Mouse (Mus musculus): Measurements from ENCODE around the gene Ephx3. TPM values are rescaled to one million over a fixed set of nuclear protein-coding genes. Genes with fewer than 3 reads are reported as not detected.

Ephx3 gene
- polyA plus RNA-seq, 1 experiment: 1.1 TPM

GRCm38 (mm10) chr17:32173166-32173565 lies 16.2 kb downstream of the Ephx3 start:
- TF ChIP-seq POLR2A (IDR thresholded peaks at IDR 0.05; ENCODE audit: low read depth, low read length): no peak
- no peak for TF ChIP-seq CTCF (IDR thresholded peaks at IDR 0.05; ENCODE audit: extremely low read depth, insufficient read depth, insufficient read length, insufficient replicate concordance)
- WGBS: 84% methylated on average over 7 of the region's 7 CpGs
- H3K27ac ChIP-seq (ENCODE audit: insufficient read depth, low read length): no peak overlapping the region
- H3K4me3 ChIP-seq (ENCODE audit: extremely low read depth, insufficient read depth, insufficient read length): no peak overlapping the region
- no peak for DNase-seq (ENCODE audit: low read depth in 1 of 2, low spot score in 2 of 2)
- no peaks in the 10 kb centered on the region for H3K36me3 ChIP-seq (ENCODE audit: control insufficient read depth, insufficient read depth, low read length)
- H3K4me1 ChIP-seq (ENCODE audit: control insufficient read depth, insufficient read depth, insufficient read length): no peaks in the 10 kb centered on the region; the same call in 1 of the 2 replicates
- no peaks in the 10 kb centered on the region for H3K27me3 ChIP-seq (ENCODE audit: control insufficient read depth, insufficient read depth, low read length)

GRCm38 (mm10) chr17:32172485-32172884 lies 16.9 kb downstream of the Ephx3 start:
- Histone ChIP-seq H3K27me3 (ENCODE audit: control insufficient read depth, insufficient read depth, low read length) (no peaks in the 10 kb centered on the region), H3K36me3 (ENCODE audit: control insufficient read depth, insufficient read depth, low read length) (no peaks in the 10 kb centered on the region), H3K27ac (ENCODE audit: insufficient read depth, low read length) (no peak overlapping the region), H3K4me1 (ENCODE audit: control insufficient read depth, insufficient read depth, insufficient read length) (no peaks in the 10 kb centered on the region; the same call in 1 of the 2 replicates), H3K4me3 (ENCODE audit: extremely low read depth, insufficient read depth, insufficient read length) (no peak overlapping the region)
- no peak for DNase-seq (ENCODE audit: low read depth in 1 of 2, low spot score in 2 of 2)
- WGBS: 69% methylated on average over 2 of the region's 2 CpGs
- TF ChIP-seq CTCF (IDR thresholded peaks at IDR 0.05; ENCODE audit: extremely low read depth, insufficient read depth, insufficient read length, insufficient replicate concordance) (no peak), POLR2A (IDR thresholded peaks at IDR 0.05; ENCODE audit: low read depth, low read length) (no peak)

GRCm38 (mm10) chr17:32169518-32170225 lies 19.7 kb downstream of the Ephx3 start:
- H3K27me3 ChIP-seq (ENCODE audit: control insufficient read depth, insufficient read depth, low read length): peaks cover 8% of the 10 kb centered on the region
- H3K4me1 ChIP-seq (ENCODE audit: control insufficient read depth, insufficient read depth, insufficient read length): peaks cover 6% of the 10 kb centered on the region
- no peaks in the 10 kb centered on the region for H3K36me3 ChIP-seq (ENCODE audit: control insufficient read depth, insufficient read depth, low read length)
- WGBS: 34% methylated on average over 4 of the region's 4 CpGs
- no peak overlapping the region for H3K27ac ChIP-seq (ENCODE audit: insufficient read depth, low read length)
- H3K4me3 ChIP-seq (ENCODE audit: extremely low read depth, insufficient read depth, insufficient read length): no peak overlapping the region
- no peak for DNase-seq (ENCODE audit: low read depth in 1 of 2, low spot score in 2 of 2)
- TF ChIP-seq CTCF (IDR thresholded peaks at IDR 0.05; ENCODE audit: extremely low read depth, insufficient read depth, insufficient read length, insufficient replicate concordance): no peak
- TF ChIP-seq POLR2A (IDR thresholded peaks at IDR 0.05; ENCODE audit: low read depth, low read length): no peak

GRCm38 (mm10) chr17:32166687-32167086 lies 22.7 kb downstream of the Ephx3 start, which contains the start of gene Notch3:
Notch3 (minus strand) TSS chr17:32166852.
- WGBS: 7% methylated on average over 32 of the region's 39 CpGs
- no peak for TF ChIP-seq CTCF (IDR thresholded peaks at IDR 0.05; ENCODE audit: extremely low read depth, insufficient read depth, insufficient read length, insufficient replicate concordance)
- no peak for TF ChIP-seq POLR2A (IDR thresholded peaks at IDR 0.05; ENCODE audit: low read depth, low read length)
- Histone ChIP-seq H3K36me3 (ENCODE audit: control insufficient read depth, insufficient read depth, low read length) (no peaks in the 10 kb centered on the region), H3K27ac (ENCODE audit: insufficient read depth, low read length) (0 out of 2 replicates have a peak within 1 kb of the TSS, but pooled peaks have one; percentile 1), H3K4me3 (ENCODE audit: extremely low read depth, insufficient read depth, insufficient read length) (peak within 1 kb of the TSS; percentile 42), H3K4me1 (ENCODE audit: control insufficient read depth, insufficient read depth, insufficient read length) (peaks cover 17% of the 10 kb centered on the region), H3K27me3 (ENCODE audit: control insufficient read depth, insufficient read depth, low read length) (peaks cover 17% of the 10 kb centered on the region)
- no peak for DNase-seq (ENCODE audit: low read depth in 1 of 2, low spot score in 2 of 2)

DNA sequence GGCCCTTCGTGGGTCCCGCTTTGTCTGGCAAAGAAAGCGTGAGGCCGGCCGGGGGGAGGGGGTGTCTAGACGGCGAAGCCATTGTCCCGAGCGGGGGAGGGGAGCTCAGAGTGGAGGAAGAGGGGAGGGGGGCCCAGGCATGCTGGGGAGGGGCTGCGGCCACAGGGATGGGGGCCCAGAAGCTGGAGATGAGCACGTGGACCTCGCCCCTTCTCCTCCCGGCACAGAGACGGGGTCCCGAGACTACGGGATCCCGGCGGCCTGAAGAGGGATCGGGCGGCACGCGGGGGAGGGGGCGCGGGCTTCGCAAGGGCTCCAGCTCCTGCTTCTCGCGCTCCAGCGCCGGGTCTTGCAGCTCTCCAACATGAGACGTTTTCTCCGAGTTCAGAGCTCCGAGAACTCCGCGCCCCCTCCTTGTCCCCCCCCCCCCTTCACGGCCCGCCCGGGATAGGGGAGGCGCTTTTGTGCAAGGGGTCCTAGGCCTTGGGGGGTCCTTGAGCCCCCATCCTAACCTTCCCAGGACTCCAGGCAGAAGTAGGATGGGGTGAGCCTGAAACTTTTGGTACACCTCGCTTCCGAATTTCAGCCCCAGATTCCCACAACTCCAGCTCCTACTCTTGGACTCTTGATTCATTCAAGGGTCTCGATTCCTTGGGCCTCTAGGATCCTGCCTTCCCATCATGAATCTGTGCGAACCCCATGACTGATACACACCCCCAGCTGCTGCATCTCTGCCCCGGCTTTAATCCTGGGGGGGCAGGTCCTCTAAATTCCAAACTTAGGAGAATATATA lies 23.4 kb downstream of the Ephx3 start:
- 0 out of 2 replicates have a peak overlapping the region, but pooled peaks have one; percentile 1 for H3K27ac ChIP-seq (ENCODE audit: insufficient read depth, low read length)
- H3K4me1 ChIP-seq (ENCODE audit: control insufficient read depth, insufficient read depth, insufficient read length): peaks cover 17% of the 10 kb centered on the region
- H3K27me3 ChIP-seq (ENCODE audit: control insufficient read depth, insufficient read depth, low read length): peaks cover 17% of the 10 kb centered on the region
- H3K36me3 ChIP-seq (ENCODE audit: control insufficient read depth, insufficient read depth, low read length): no peaks in the 10 kb centered on the region
- peak overlapping the region; percentile 42 for H3K4me3 ChIP-seq (ENCODE audit: extremely low read depth, insufficient read depth, insufficient read length)
- TF ChIP-seq CTCF (IDR thresholded peaks at IDR 0.05; ENCODE audit: extremely low read depth, insufficient read depth, insufficient read length, insufficient replicate concordance) (no peak), POLR2A (IDR thresholded peaks at IDR 0.05; ENCODE audit: low read depth, low read length) (no peak)
- 4% methylated on average over 39 of the region's 43 CpGs for WGBS
- no peak for DNase-seq (ENCODE audit: low read depth in 1 of 2, low spot score in 2 of 2)

DNA sequence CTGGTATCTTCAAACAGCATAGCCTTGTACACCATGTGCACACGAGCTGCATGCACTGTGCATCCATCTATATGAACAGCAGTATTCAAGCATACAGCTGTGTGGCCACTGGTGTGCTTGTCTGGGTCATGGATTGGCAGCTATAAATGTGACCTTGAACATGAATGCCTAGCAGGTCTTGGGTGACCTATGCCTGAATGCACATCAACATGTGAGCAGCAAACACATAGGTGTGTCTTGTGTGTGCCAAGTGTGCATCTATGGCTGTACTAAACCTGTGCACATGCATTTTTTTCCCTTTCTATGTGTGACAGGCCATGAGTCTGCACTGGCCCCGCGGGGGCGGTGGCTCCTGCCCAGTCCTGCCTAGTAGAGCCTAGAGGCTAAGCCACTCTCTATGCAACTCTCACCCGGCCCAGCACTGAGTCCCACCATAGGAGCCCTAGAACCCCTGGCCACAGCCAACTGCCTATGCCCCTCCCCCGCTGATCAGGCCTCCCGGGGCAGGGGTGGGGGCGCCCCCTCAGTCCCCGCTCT lies 24.0 kb downstream of the Ephx3 start:
- H3K27ac ChIP-seq (ENCODE audit: insufficient read depth, low read length): no peak overlapping the region
- H3K27me3 ChIP-seq (ENCODE audit: control insufficient read depth, insufficient read depth, low read length): peaks cover 17% of the 10 kb centered on the region
- H3K4me3 ChIP-seq (ENCODE audit: extremely low read depth, insufficient read depth, insufficient read length): no peak overlapping the region
- DNase-seq (ENCODE audit: low read depth in 1 of 2, low spot score in 2 of 2): no peak
- no peaks in the 10 kb centered on the region for H3K36me3 ChIP-seq (ENCODE audit: control insufficient read depth, insufficient read depth, low read length)
- H3K4me1 ChIP-seq (ENCODE audit: control insufficient read depth, insufficient read depth, insufficient read length): peaks cover 17% of the 10 kb centered on the region
- no peak for TF ChIP-seq POLR2A (IDR thresholded peaks at IDR 0.05; ENCODE audit: low read depth, low read length)
- TF ChIP-seq CTCF (IDR thresholded peaks at IDR 0.05; ENCODE audit: extremely low read depth, insufficient read depth, insufficient read length, insufficient replicate concordance): no peak
- 32% methylated on average over 9 of the region's 9 CpGs for WGBS
